Mouse (Mus musculus): ENCODE data around the gene Dnaic2.

Gene Dnaic2

DNA sequence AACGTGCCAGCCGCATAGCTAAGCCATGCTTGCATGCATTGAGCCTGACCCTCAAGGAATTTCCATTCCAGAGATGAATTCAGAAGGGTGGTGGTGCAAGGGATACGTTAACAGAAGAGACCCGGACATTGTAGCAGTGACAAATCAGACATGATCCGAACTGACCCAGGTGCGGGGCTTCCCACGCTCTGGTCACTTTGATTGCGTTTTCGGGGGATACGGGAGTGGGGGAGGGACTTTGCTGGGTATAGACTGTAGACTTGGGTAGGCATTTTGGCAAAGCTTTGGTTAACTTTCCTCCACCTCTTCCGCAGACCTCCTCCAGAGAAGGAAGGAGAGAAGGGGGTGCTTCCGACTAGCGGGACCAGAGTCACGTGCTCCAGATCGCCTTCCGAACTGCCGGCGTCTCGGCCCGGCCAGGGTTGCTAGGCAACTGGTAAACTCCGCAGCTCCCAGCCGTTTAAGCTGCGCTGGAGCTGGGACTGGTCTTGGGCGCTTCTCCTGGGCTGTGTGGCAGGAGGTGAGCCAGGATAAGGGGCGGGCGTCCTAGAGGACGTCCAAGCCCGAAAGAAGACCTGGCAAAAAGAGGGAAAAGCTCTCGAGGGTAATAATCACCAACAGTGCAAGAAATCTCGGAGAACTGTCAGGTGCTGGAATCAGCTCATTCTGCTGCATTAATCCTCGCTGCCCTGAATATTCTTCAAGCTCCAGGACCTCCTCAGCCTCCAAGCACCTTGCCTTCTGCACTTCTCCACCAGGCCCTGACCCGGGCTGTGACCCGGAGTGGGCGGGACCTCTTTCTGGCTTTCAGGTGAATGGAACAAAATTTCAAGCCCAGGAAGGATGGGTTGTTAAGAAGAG is at the start of gene Dnaic2:
Gene Dnaic2, plus strand, starts transcription at position 444 of the 861 bp plus-strand sequence.
- DNase-seq: peak; percentile 73

DNA sequence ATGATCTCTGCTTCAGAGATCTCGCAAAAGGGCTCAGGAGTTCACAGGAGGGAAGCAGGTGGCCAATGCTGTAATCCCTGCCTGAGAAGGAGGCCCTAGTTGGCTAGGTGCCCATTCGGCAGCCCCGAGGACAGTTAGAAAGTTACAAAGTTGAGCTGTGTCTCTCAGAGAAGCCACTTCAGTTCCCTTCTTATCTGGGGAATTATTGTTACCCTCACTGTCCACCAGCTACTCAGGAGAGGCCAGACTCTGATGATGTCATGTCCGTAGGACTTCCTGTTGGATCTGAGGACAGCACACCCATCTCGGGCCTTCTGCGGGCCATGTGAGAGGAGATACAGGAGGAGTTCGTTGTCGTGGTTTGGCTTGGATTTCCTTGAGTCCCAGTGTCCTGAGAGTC is 47.6 kb upstream of the Dnaic2 start:
- DNase-seq: no peak

DNA sequence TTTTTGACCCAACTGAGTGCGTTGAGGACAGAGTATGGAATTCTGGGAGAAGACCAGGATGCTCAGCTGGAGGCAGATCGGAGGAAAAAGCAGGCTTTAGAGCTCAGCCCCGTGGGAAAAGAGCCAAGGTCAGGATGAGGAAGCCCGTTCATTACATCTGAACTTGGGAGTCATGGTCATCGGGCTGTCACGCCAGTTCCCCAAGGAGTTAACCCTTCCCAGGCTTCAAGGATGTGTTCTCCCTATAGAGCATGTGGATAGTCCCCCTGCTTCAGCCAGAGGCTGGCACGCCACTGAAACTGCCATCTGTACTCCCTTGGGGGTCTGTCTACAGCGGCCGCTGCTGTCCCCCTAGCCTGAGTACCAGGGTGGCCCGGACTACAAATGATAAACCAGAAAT is 46.9 kb upstream of the Dnaic2 start:
- DNase-seq: no peak

DNA sequence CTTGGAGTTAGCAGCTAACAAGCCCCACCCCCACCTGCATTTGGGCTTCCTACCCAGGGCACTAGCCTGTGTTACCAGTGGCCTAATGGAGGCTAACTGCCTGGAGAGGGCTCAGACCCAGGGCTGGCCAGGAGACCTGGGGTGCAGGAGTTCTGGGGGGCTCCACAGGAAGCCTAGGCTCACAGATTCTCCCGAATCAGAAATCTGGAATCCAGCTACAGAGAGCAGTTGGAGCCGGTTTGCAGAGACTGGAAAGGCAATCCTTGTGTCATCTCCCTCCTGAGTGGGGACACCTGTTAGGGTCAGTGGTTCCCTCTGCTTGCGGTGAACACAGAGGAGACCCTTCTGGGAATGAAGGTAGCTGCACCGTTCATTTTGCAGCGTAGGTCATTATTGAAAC is 46.2 kb upstream of the Dnaic2 start:
- no peak for DNase-seq

GRCm38 (mm10) chr11:114682321-114682900 is 44.8 kb upstream of the Dnaic2 start:
- no peak for DNase-seq

DNA sequence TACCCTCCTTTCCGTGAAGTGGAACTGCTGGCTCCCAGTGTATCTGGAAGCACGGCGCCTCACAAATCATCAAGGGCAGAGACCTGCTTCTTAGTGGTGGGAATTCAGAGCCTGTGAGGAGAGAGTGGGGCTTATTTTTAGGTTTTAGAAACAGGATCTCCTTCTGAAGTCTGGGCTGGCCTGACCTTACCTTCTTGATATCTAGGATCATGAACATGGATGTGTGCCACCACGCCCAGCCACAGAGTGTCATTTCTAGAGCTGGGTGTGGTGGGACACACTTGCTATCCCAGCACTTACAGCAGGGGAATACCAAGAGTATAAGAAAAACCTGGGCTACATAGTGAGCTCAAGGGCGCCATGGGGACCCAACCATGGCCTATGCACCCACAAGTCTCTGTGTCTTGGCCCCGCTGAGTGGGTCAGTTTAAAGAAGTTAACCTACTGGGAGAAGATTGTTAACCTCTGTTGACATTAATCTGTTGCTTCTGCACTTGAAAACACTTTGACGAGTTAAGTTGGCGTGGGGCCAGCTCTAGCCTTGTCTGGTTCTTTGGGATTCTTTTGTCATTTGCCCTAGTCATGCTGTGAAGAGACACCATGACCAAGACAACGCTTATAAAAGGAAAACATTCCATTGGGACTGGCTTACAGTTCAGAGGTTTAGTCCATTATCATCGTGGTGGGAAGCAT is 44.0 kb upstream of the Dnaic2 start:
- no peak for DNase-seq

- DNase-seq: no peak
Observed at GRCm38 (mm10) chr11:114683722-114684621, 43.2 kb upstream of the Dnaic2 start.

DNA sequence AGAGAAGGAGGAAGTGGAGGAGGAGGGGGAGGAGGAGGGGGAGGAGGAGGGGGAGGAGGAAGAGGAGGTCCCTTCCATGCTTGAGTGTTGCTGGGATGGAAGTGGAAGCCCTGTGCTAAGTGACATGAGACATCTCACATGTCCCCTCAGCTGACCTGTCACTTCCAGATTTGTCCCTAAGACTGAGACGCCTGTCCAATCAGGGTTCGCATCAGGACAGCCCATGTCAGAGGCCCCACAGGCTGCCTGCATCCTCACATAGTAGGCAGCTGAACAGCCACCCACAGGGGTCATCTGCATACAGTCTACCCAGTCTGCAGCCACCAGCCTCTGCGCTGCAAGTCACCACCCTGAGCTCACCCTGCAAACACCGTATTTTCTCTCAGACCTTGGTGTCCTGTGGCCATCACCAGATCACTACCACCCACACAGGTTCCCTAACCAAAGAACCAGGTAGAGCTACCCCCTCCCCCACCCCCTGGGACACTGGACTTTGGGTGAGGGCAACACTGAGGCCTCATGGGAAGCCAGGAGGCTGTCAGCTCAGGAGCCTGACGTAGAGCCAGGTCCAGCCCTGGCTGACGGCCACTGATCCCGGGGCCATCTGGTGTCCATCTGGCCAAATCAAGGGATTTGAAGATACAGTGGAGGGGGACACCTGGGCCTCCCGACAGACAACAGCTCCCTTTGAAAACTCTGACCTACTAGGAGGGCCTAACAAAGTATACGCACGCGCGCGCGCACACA is 42.4 kb upstream of the Dnaic2 start:
- DNase-seq: no peak

DNA sequence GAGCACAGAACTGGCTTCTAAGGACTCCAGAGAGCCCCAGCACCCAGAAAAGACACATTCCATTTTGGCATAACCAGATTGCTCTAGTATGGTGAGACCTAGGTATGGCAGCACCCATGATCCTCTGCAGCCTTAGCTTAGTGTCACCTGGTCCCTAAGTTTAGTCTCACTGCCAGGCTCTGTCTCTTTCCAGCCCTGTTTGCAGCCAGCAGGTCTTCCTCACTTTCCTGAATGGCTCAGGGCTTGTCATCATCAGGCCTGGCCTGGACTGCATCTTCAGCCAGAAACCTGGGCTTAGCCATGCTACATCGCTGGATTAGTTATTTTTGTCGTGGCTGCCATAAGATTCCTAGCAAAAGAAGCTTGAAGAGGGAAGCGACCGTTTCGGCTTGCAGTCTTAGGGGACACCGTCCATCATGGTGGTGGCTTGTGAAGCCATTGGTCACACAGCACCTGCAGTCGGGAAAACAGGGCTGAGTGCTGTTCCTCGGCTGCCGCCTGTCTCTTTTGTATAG is 41.6 kb upstream of the Dnaic2 start:
- no peak for DNase-seq

GRCm38 (mm10) chr11:114686221-114686959 is 40.8 kb upstream of the Dnaic2 start:
- no peak for DNase-seq

DNA sequence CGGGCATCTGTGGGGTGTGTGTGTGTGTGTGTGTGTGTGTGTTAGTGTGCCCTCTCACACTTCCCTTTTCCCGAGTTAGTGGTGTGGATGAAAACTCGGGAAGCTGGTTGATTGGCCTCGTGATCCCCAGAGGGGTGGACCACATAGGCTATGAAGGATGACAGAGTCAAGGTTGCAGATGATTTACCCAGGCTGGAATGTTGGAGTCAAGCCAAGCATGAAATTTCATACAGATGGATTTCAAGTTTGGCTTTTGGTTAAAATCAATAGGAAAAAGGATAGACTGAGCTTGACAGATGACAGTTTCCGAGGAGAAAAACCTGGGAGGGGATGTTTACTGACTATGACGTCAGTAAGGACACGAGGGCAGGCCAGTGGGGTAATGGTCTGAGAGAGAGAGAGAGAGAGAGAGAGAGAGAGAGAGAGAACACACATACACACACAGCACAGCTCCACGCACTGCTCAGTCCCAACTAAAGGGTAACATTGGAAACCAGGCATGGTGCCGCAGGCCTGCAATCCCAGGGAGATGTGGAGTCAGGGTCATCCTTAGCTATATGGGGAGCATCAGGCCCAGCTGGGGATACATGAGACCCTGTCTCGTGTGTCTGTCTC is 39.5 kb upstream of the Dnaic2 start:
- DNase-seq: no peak

DNA sequence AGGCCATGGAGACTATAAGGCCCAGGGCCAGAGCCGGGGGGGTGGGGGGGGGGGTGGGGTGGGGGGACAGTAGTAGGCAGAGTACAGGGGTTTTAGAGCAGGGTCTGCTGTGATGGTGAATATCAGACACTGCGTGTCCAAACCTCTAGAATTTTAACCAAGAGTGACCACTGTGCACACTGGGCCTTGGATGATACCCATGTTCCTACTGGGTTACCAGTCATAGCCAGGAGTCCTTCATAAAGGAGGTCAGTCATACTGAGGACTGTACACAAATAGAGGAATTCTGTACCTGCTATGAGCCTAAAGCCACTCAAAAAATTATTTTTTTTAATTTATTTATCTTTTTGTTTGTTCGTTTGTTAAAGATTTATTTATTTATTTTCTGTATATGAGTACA is 38.5 kb upstream of the Dnaic2 start:
- no peak for DNase-seq

GRCm38 (mm10) chr11:114690192-114690591 is 37.0 kb upstream of the Dnaic2 start:
- DNase-seq: no peak

- DNase-seq: no peak
Observed at GRCm38 (mm10) chr11:114691454-114692182, 35.6 kb upstream of the Dnaic2 start.

DNA sequence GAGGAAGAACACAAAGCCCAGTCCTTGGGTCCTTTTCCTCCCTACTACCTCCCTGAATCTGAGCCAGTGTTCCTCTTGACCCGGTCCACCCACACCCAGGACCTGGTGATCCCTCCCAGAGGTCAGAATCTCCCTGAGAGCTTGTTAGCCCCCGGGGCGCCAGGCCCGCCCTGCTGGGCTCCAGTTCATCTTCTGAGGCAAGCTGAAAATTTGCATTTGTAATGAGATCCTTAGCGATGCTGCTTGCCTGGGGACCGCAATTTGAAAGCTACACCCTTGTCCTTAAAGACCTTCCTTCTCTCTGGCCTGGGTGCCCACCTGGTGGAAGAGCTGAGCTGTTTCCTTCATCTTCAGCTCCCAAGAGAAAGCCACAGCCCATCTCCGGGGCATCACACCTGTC is 34.6 kb upstream of the Dnaic2 start:
- no peak for DNase-seq

- DNase-seq: no peak
Observed at GRCm38 (mm10) chr11:114693456-114693855, 33.8 kb upstream of the Dnaic2 start.

DNA sequence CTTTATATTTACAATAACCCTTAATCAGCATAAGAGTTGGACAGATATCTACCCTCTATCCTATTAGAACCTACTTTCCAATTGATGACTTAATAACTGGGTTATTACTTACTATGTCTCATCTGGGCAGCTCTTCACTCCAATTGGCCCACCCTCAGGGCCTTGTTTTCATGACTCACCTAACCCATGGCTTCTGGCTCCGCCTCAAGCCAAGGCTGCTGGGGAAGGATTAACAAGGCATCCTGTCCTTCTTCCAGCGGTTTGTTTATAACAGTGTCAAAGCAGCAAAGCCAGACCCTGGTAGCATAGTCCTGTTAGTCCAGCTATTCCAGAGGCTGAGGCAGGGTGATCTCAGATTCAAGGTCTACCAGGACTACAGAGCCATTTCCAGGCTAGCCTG is 32.8 kb upstream of the Dnaic2 start:
- DNase-seq: no peak

GRCm38 (mm10) chr11:114698496-114698895 is 28.7 kb upstream of the Dnaic2 start:
- DNase-seq: no peak

DNA sequence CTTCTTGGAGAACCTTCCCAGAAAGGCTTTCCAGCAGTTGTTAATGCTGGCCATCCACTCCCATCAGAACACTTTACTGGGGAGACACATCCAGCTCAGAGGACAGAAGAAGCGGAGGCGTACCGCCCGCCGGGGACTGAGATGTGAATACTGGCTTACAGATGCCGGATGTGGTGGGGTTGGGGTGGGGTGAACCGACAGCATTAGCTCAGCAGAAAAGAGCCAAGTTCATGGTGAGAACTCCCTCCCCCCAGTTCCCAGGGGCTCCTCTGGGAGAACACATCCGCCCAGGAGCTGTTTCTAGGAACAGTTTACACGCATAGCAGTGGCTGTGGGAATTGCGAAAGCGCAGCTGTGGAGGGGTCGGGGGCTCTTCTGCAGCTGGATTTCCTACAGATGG is 27.7 kb upstream of the Dnaic2 start:
- peak; percentile 45 for DNase-seq

Data from lung, postnatal 14 days (tissue).